Mouse (Mus musculus): ENCODE results near the gene Pmpca.
"Not testable (repeated sequence)": the region's sequence is repeated elsewhere in the genome, so short reads cannot be mapped to it uniquely, and the experiment has no call there.

The Pmpca gene

DNA sequence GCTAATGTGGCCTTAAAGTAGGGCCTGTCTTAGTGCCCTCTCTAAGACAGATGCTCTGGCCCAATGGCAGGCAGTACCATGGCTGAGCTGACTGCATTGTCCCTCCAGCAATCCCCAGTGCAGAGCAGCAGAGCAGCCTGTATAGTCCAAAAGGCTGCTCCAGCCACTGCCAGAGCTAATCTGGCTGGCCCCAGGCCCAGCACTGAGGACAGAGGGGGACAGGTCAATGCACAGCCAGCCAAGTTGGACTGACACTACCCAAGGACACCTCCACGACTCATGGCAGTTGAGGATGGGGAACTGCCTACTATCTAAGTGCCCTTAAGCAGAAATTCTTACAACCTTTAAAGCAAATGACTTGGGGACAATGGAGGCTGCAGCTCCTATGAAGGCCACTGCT, 20.6 kb upstream of the Pmpca start:
- DNase-seq (ENCODE audit: low spot score in 2 of 2) = no peak

GRCm38 (mm10) chr2:26372396-26372795, 16.7 kb upstream of the Pmpca start:
- no peak for DNase-seq (ENCODE audit: low spot score in 2 of 2)

GRCm38 (mm10) chr2:26380131-26380771, 8.9 kb upstream of the Pmpca start, which contains the start of gene Snapc4:
Snapc4 (minus strand) TSS chr2:26380653.
- DNase-seq (ENCODE audit: low spot score in 2 of 2) = peak; percentile 75 to 80

DNA sequence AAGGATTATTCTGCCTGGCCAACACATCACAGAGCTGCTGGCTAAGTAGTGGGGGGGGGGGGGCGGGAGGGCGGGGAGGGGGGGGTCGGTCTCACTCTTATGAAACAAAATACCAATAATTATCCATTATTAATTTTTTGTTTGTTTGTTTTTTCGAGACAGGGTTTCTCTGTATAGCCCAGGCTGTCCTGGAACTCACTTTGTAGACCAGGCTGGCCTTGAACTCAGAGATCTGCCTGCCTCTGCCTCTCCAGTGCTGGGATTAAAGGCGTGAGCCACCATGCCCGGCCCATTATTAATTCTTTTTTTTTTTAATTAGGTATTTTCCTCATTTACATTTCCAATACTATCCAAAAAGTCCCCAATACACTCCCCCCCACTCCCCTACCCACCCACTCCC, 8.3 kb upstream of the Pmpca start:
- not testable (repeated sequence) for DNase-seq (ENCODE audit: low spot score in 2 of 2)

GRCm38 (mm10) chr2:26387713-26388112, 1.4 kb upstream of the Pmpca start:
- peak in 1 of 2 experiments; percentile 23 for DNase-seq (ENCODE audit: low spot score in 2 of 2)

- no peak for DNase-seq (ENCODE audit: low spot score in 2 of 2)
Observed at GRCm38 (mm10) chr2:26388682-26389153, 421 bp upstream of the Pmpca start.

DNA sequence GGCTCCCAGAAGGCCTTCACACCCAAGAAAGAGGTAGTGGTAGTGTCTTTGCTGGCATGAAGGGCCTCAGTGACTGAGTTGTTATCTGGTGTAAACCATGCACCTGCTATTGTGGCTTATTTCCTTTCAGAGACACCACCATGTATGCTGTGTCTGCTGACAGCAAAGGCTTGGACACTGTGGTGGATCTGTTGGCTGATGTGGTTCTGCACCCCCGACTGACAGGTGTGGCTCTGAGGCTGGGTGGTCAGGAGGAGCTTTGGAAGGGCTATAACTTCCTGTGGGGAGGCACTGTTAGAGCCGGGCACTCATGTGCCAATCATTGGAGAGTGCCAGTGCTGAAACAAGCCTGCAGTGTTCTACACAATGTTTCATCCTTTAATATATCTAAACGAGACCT, 1.8 kb downstream of the Pmpca start:
- DNase-seq (ENCODE audit: low spot score in 2 of 2) = no peak

DNA sequence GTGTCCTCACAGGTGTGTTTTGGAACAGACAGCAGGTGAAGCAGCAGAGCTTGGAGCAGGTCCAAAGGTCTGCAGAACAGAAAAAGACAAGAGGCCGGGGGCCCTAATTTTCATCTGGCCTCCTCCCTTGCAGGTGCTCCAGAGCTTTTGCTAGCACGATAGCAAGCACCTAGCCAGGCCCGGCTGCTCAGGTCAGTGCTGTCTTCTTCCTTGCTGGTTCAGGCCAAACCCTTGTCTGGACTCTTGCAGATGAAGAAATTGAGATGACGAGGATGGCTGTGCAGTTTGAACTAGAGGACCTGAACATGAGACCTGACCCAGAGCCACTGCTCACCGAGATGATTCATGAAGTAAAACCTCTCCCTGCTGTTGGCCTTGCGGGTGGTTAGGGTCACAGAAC, 2.5 kb downstream of the Pmpca start:
- no peak for DNase-seq (ENCODE audit: low spot score in 2 of 2)

GRCm38 (mm10) chr2:26398978-26399377, 9.8 kb downstream of the Pmpca start:
- DNase-seq (ENCODE audit: low spot score in 2 of 2) = no peak

DNA sequence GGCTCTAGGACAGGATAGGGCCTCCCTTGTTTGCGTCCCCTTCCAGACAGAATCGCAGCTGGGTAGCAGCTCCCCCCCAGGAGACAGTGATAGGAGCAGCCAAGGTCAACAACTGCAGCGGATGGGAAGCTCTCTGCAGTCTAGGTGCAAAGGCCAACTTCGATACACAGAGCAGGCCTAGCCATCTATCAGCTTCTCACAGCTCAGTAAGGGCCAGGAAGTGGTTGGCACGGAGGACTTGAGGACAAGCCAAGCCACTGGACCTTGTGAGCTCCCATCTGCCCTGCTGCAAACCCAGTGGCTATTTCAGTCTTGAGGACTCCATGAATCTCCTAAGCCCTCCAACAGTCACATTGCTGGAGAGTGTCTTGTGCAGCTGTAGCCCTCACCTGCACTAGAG, 10.5 kb downstream of the Pmpca start:
- no peak for DNase-seq (ENCODE audit: low spot score in 2 of 2)

DNA sequence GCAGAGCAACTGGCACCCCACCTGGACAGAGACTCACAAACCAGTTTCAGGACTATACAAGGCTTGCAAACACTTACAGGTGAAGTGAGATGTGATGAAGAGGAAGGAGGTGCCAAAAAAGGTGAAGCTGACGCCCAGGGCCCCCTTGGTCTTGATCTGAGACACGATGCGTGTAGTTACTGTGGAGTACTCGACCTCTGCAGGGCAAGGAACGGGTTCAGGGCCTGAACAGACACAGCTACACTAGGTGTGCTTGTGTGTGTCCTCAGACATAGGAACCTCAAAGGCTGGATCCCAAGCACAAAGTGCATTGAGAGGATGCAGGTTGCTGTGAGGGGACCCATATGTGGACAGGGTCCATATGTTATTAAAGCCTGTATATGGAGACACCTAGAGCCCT, 11.2 kb downstream of the Pmpca start:
- DNase-seq (ENCODE audit: low spot score in 2 of 2) = no peak

GRCm38 (mm10) chr2:26401023-26401422, 11.9 kb downstream of the Pmpca start:
- DNase-seq (ENCODE audit: low spot score in 2 of 2) = no peak

DNA sequence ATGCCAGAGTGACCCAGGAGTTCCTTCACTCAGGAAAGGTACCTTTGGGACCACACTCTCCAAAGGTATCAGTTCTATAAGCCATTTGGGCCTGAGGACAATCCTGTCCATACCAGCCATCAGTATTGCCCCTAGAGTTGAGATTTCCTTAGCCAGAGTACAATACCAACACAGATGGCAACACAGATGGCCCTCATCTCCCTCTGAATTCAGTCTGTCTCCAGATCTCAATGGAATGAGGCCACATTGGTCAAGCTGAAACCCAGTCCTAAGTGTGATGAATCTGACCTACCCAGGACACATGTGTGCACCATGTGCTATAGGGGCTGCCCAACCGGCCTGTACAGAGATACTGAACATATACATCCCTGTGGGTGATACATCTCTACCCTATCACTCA, 13.1 kb downstream of the Pmpca start:
- DNase-seq (ENCODE audit: low spot score in 2 of 2) = no peak

DNA sequence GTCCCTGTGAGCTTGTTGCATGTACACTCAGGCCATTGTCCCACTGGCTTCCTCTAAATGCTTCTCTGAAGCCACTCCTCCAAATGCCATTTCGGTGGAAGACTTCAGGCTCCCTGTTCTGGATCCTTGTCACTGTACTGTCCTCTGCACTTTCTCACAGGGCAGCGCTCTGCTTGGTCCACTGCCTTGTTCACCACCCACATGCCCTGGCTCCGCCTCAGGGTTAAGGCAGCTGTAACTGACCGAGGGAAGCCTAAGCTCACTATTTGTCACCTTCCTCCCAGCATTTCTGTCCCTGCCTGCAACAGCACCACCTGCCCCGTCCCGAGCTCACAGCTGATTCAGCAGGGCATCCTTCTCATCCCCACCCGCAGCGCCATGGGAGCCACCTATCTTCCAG, 14.2 kb downstream of the Pmpca start:
- no peak for DNase-seq (ENCODE audit: low spot score in 2 of 2)

GRCm38 (mm10) chr2:26408515-26409356, 19.6 kb downstream of the Pmpca start, which contains the start of gene Inpp5e:
Inpp5e (minus strand) TSS chr2:26409203.
- DNase-seq (ENCODE audit: low spot score in 2 of 2) = peak; percentile 95

DNA sequence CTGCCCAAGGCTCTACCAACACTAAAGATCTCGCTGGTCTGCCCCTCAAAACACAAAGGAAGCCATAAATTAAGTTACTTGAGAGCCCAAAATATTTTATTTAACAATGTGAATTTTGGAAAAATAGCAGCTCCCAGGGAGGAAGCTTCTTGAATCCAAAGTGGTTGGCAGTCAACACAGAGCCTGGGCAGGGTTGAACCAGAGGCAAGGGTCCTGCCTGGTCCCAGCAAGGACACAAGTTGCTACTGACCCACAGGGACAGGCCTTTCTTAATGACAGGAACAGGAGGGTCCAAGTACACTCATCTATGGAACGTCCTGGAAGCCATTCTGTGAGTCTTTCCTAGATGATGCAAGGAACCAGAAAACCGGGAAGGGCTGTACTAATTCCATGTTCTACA, 20.2 kb downstream of the Pmpca start:
- DNase-seq (ENCODE audit: low spot score in 2 of 2) = no peak

- DNase-seq (ENCODE audit: low spot score in 2 of 2) = no peak
Observed at GRCm38 (mm10) chr2:26410091-26410490, 21.0 kb downstream of the Pmpca start.

GRCm38 (mm10) chr2:26410931-26411411, 21.8 kb downstream of the Pmpca start:
- DNase-seq (ENCODE audit: low spot score in 2 of 2) = no peak

DNA sequence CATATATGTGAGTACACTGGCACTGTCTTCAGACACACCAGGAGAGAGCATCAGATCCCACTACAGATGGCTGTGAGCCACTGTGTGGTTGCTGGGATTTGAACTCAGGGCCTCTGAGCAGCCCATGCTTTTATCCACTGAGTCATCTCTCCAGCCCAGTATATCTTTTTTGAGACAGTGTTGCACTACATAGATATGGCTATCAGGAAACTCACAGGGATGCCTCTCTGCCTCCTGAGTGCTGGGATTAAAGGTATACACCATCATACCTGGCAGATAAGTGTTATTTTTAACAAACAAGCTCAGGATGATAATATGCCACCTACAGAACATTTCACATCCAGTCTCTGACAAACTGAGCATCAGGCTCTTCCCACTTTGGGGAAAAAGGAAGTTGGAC, 27.9 kb downstream of the Pmpca start:
- DNase-seq (ENCODE audit: low spot score in 2 of 2) = no peak

- no peak for DNase-seq (ENCODE audit: low spot score in 2 of 2)
Observed at GRCm38 (mm10) chr2:26418120-26418519, 29.0 kb downstream of the Pmpca start.

DNA sequence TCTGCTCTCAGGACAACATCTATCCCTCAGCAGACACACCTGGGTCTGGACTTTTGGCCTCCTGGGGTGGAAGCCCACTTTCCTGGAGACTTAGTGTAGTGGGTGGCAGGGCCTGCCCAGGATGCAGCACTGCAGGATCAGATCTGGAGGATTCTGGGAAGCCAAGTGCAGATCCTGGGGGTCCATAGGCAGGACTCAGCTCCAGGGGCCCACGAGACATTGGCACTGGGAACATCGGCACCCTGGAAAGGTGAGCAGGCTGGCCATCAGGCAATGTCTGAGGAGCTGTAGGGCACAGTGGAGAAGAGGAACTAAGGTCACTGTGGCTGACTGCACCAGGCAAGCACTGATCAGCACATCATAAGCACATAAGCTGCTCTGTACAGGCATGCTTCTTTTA, 32.8 kb downstream of the Pmpca start:
- no peak for DNase-seq (ENCODE audit: low spot score in 2 of 2)

DNA sequence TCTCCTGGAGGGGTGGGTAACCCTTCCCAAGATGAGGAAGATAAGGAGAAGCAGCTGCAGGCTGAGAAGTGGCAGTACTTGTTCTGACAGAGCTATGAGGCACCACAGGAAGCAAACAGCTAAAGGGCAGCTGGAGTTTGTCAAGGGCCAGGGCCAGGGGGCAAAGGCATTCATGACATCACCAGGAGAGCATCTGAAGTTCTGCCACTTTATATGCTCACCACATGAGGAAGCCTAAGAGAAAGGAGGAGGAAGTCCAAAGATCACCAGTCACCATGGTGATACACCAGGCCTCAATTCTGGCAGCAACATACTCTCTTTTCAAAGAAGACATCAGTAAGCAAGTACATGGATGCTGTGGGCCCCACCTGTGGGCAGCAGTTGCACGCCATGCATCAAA, 33.9 kb downstream of the Pmpca start:
- no peak for DNase-seq (ENCODE audit: low spot score in 2 of 2)

- no peak for DNase-seq (ENCODE audit: low spot score in 2 of 2)
Observed at GRCm38 (mm10) chr2:26424541-26424940, 35.4 kb downstream of the Pmpca start.
